Mouse (Mus musculus): ENCODE data around the gene Bank1.
A peak's percentile ranks its signal among the peaks of the same experiment; 100 is the strongest.

Bank1 gene

GRCm38 (mm10) chr3:136100973-136101500 is 224.8 kb downstream of the Bank1 start:
- no peak for DNase-seq

GRCm38 (mm10) chr3:136100292-136100691 is 225.6 kb downstream of the Bank1 start:
- DNase-seq: peak; percentile 33

- DNase-seq: no peak
These were observed 238.8 kb downstream of the Bank1 start for GRCm38 (mm10) chr3:136086948-136087660.

- no peak for DNase-seq
These were observed 239.4 kb downstream of the Bank1 start for GRCm38 (mm10) chr3:136086431-136086830.

GRCm38 (mm10) chr3:136085077-136085476 is 240.8 kb downstream of the Bank1 start:
- no peak for DNase-seq

GRCm38 (mm10) chr3:136084066-136084465 is 241.8 kb downstream of the Bank1 start:
- no peak for DNase-seq

- DNase-seq: no peak
These were observed 244.6 kb downstream of the Bank1 start for GRCm38 (mm10) chr3:136081264-136081663.

- DNase-seq: no peak
These were observed 247.3 kb downstream of the Bank1 start for GRCm38 (mm10) chr3:136078535-136078934.

- DNase-seq: no peak
These were observed 255.5 kb downstream of the Bank1 start for GRCm38 (mm10) chr3:136070394-136070793.

- no peak for DNase-seq
These were observed 264.0 kb downstream of the Bank1 start for GRCm38 (mm10) chr3:136061907-136062306.

- no peak for DNase-seq
These were observed 275.2 kb downstream of the Bank1 start for GRCm38 (mm10) chr3:136050635-136051034.

- no peak for DNase-seq
These were observed 275.7 kb downstream of the Bank1 start for GRCm38 (mm10) chr3:136050215-136050614.

- DNase-seq: no peak
These were observed 277.8 kb downstream of the Bank1 start for GRCm38 (mm10) chr3:136048026-136048425.

GRCm38 (mm10) chr3:136045381-136045780 is 280.5 kb downstream of the Bank1 start:
- DNase-seq: no peak

- no peak for DNase-seq
These were observed 285.8 kb downstream of the Bank1 start for GRCm38 (mm10) chr3:136040041-136040440.

GRCm38 (mm10) chr3:136039446-136039845 is 286.4 kb downstream of the Bank1 start:
- DNase-seq: no peak

GRCm38 (mm10) chr3:136037254-136037653 is 288.6 kb downstream of the Bank1 start:
- DNase-seq: no peak

GRCm38 (mm10) chr3:136035784-136036183 is 290.1 kb downstream of the Bank1 start:
- no peak for DNase-seq

GRCm38 (mm10) chr3:136024876-136025275 is 301.0 kb downstream of the Bank1 start:
- DNase-seq: no peak

- DNase-seq: no peak
These were observed 308.3 kb downstream of the Bank1 start for GRCm38 (mm10) chr3:136017517-136017916.

GRCm38 (mm10) chr3:136010616-136011015 is 315.2 kb downstream of the Bank1 start:
- no peak for DNase-seq

GRCm38 (mm10) chr3:136007846-136008245 is 318.0 kb downstream of the Bank1 start:
- DNase-seq: no peak

- DNase-seq: no peak
These were observed 318.6 kb downstream of the Bank1 start for GRCm38 (mm10) chr3:136007081-136007828.
